Mouse (Mus musculus) T-helper 2 cell (primary cell): ENCODE data around the gene Spesp1.

ENCODE experiments used
- in situ Hi-C: fragments of 300-600 bp; cut with MboI, MseI; formaldehyde crosslinking; loops from one replicate; pipeline ENCODE4 v1.15.1; 2025; ENCODE audit warnings: high pct_unique_total_duplicates

Gene Spesp1

GRCm38 (mm10) chr9:62246380-62246942 lies 35.5 kb downstream of the Spesp1 start:
- in situ Hi-C loops, result loop anchor here (5.0 kb wide), 1 partner anchor 219 kb away; the partner anchor contains the start of gene Paqr5

DNA sequence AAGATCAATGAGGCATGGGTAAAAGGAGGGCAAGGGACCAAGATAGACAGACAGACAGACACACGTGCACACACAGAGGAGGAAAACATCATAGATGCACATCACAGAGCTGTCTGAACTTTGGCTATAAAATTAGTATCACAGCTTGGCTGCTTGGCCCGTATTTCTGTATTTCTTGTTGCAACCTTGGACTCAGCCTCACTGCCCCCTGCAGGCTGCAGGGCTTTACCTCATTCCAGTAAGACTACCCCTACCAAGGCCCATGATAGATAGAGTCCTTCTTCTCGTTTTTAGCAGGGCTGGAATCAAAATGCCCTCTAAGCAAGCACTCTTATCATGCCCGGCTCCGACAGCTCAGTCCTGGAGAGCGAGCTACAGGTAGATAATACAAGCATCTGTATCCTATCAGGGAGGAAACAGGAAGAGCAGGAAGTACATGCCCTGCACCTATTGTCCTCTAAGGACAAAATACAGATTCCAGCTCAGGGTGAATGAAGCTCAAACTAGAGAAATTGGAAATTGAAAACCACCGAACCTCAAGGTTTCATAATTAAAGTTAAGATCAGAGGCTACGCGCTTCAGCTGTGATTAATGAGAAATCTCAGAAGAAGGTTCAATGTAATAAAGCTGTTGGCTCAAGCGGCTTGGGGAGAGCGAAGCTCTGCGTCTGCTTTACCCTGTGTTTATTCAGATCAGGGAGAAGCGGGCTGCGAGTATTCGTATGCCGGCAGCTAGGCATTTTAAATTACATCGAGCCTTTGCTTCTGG lies 36.2 kb downstream of the Spesp1 start:
- in situ Hi-C loops, result loop anchor here (5.0 kb wide), 1 partner anchor 218 kb away; the partner anchor contains the start of gene Paqr5

GRCm38 (mm10) chr9:62244612-62245010 lies 37.4 kb downstream of the Spesp1 start:
- in situ Hi-C loops, result loop anchor here (5.0 kb wide), 2 partner anchors 217 to 297 kb away; partner anchors contain the start of genes Kif23 and Paqr5

DNA sequence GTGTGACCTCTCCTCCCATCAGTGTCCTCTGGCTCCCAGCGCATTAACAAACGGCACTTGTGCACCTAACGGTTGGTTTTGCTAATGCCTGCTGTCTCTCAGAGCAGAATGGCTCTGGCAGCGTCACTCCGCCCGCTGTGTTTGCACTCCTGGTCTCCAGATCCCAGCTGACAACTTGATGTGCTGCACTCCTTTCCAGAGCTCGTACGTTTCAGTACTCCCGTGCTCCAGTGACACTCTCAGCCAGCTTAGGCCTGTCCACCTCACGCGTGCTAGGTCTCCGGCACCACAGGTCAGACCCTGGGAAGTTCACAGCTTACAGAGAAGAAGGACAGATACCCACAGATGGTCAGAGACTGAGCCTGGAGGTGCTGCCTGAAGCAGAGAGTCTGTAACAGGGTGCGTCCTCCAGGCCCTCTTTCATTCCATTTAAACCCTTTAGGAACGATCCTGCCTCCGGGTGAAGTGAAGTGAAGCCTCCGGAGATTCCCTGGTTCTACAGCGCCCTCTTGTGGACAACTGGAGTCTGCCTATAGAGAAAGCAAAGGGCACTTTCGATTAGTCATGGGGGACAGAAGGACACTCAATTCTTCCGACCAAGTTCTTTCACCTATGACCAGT lies 37.9 kb downstream of the Spesp1 start:
- in situ Hi-C loops, result loop anchor here (5.0 kb wide), 1 partner anchor 297 kb away; the partner anchor contains the start of gene Kif23

GRCm38 (mm10) chr9:62240036-62240435 lies 42.0 kb downstream of the Spesp1 start:
- in situ Hi-C loops, result loop anchor here (5.0 kb wide), 1 partner anchor 293 kb away; the partner anchor contains the start of gene Kif23

DNA sequence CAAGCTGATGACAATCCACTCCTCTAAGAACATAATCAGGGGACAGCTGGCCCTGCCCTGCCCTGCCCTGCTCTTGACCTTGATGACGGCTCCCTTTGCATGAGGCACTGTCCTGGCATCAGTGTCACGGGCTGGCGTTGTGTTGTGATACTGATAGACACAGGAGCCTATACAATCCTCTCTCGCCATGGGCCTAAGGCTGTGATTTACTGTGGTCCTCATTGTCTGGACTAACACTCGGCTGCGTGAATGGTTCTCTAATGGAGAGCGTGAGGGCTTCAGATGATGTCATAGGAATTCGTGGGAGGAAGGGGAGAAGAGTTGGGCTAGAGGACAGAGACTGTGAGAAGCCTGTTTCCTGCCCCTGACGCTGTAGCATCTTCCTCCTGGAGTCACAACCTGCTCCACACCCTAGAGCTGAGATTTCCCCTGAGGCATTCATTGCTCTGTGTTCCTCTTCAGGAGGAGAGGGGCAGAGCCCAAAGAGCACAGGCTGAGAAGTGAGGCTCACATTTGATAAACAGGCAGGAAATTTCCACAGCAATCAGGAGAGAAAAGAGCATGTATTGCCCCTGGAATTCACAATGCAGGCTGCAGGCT lies 44.5 kb downstream of the Spesp1 start:
- in situ Hi-C loops, result no loop called here

DNA sequence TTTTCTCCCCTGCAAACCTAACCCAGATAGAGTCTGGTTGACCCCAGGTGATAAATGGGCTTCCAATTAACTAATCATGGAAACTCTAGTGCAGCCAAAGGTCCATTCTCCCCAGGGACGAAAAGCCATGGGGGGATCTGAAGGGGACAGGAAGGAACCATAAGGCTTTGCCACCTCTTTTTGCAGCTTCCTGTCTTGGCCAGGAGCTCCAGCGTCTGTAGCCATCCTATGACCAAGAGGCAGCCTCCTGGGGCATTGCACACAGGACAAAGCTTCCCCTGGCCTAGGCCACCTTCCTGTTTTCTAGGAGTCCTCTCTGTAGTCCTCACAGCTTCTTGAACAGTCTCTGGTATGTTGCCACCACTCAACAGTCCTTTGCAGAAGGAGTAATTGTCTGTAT lies 46.5 kb downstream of the Spesp1 start:
- in situ Hi-C loops, result no loop called here

DNA sequence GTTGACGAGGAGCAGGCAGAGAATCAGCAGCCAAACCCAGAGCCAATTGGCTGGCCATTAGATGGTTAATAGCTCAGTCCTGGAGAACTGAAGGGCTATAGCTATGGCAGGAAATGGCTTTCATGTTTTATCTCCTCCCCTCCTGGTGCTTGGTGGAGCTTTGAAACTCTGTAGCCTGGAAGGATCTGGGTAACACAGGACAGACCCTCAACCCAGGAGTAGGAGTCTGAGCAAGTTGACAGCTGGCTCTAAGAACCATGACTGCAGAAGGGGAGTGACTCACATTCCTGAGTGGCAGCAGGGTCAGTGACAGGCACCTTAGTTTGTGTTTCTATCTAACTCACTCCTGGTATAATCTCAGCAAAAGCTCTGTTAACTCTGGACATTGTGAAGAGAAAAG lies 49.4 kb downstream of the Spesp1 start:
- in situ Hi-C loops, result no loop called here

- in situ Hi-C loops, result no loop called here
Observed at GRCm38 (mm10) chr9:62231046-62231445, 51.0 kb downstream of the Spesp1 start.

DNA sequence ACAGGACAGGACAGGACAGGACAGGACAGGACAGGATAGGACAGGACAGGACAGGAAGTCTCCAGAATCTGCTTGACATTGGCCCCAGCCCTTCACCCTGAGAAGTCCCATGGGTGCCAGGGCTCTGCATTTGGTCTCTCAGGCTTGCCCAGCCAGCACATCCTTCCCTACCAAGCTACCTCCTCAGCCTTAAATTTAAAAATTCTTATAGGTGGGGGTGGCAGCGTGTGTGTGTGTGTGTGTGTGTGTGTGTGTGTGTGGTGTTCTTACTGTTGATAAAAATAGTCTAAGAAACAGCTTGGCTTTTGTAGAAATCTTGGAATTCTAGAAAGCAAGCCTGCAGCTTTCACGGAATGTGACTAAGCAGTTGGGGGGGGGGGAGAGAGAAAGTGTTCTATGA lies 52.0 kb downstream of the Spesp1 start:
- in situ Hi-C loops, result no loop called here

- in situ Hi-C loops, result no loop called here
Observed at GRCm38 (mm10) chr9:62222481-62222880, 59.5 kb downstream of the Spesp1 start.

DNA sequence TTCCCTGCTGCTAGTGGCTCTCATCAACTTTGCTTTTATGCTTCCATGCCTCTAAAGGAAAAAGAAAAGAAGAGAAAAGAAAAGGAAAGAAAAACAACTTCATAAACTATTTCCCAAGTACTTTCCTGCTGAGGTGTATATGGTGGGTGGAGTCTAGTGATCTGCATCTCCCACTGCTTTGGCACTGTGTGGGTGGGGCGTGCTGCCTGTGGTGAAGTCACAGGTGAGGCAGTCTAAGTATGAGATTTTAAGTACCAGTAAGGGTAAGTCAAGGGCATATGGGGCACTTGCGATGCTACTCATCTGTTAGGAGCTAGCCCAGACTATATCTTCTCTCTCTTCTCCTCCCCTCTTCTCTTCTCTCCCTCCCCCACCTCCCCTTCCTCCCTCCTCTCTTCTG lies 60.0 kb downstream of the Spesp1 start:
- in situ Hi-C loops, result no loop called here
